Mouse (Mus musculus): Measurements from ENCODE around the gene Syt9.

Syt9 gene

DNA sequence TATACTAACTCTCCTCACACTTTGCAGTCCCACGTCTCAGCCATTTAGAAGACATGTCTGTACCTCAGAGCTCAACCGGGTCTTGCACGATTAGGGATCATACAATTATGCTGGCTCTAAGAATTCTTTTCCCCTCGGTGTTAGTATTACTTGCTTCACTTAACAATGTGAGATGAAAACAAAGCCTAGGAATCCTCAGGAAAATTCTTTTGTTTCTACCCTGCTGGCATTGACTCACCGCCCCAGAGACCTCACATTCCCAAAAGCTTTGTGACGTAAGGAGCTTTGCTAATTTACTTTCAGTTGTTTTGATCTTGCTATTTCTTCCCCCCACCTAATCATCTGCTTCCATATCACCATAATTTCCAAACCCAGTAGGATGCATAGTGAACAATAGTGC lies 166.0 kb downstream of the Syt9 start:
- no peak for DNase-seq (ENCODE audit: extremely low spot score, low read depth, low spot score)

DNA sequence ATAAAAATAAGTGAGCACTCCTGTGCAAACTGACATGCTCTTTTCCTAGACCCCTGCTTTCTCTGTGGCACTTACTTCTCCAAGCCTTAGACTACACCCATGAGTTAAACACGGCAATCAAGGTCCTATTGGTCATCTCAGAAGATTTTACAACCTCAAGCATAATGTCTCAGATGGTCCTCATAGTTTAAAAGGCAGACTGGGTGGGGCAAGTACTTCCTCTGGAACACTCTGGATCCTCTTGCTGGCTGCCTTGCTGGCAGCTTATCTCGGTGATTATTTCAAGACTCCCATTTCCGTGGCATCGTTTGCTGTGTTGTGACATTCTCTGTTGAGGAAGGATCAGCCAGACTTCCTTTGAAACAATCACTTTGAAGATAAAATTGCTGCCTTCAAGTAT lies 169.5 kb downstream of the Syt9 start:
- DNase-seq (ENCODE audit: extremely low spot score, low read depth, low spot score) = no peak

DNA sequence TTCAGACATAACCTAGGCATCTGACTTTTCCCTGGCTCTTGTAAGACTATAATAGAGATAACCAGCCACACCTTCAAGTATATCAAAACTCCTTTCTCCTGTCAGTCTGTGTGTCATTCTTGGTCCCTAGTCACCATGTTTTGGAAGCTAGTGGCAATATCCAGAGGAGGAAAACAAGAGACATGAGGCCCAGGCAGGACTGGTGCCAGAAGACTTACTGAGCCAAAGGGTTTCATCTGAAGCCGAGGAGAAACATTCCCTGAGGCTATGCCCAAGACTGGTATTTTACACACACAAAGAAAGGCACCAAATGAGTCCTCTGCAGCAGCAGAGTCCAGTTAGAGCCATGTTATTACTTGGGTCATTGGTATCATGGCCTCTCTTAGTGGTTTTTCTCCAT lies 174.5 kb downstream of the Syt9 start:
- no peak for DNase-seq (ENCODE audit: extremely low spot score, low read depth, low spot score)

DNA sequence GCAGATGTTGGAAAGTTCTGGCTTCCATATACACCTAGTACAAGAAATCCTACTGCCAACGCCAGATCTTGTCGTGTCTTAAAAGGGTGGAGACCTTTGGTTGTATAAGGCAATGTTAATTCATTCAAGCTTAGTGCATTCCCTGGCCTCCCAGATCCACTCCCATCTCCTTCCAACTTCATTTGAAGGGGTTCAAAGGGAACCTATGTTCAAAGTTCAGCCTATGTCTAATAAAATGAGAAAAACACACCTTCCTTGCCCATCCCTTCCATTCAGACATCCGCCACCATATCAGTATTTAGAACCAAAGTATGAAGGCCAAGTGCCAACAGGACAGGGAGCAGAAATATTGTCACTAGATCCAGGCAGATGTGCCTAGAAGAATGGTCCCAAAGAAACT lies 177.3 kb downstream of the Syt9 start:
- no peak for DNase-seq (ENCODE audit: extremely low spot score, low read depth, low spot score)

DNA sequence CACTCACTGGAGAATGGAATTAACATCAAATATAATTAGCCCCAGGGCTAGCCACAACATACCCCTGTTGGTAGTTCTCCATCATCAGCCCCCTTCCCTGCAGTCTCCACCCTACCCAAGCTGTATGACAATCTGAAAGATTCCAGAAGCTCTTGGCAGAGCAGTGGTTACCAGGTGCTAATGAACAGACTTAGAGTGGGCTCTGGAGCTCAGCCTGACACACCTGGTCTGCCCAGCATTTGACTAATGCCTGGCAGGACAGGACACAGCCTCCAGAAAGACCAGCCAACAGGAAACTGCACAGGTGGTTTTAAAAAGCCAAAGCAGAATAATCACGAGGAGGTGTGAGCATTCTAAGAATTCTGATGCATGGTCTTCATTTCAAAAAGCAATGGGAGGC lies 182.9 kb downstream of the Syt9 start:
- no peak for DNase-seq (ENCODE audit: extremely low spot score, low read depth, low spot score)

DNA sequence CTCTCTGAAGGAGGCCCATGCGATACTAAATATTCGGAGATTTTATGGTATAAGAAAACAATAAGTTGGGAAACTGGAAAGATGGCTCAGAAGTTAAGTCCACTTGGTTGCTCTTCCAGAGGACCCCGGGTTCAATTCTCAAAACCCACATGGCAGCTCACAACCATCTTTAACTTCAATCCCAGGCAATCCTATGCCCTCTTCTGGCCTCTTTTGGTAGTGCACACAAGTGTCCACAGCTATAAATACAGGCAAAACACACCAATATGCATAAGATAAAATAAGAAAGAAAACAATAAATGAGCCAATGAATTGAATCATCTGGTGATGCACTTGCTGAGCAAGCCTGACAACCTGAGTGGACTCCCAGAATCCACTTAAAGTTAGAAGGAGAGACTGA lies 185.4 kb downstream of the Syt9 start:
- no peak for DNase-seq (ENCODE audit: extremely low spot score, low read depth, low spot score)

DNA sequence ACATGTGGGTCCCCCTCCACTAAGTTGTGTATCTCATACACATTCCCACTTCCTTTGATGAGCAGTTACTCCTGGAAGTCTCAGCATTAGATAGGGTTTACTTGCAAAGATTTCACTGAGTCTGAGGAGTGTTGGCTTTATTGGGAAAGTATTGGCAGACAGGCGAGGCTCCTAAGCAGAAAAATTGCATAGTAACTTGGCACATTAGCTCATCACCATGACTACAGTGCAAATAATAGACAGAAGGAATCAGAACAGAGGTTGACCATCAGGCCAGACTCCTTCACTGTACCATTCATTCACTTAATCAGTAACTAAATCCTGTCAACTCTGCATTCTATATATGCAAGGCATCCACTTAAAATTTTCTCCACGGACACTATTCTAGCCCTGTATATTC lies 190.1 kb downstream of the Syt9 start:
- DNase-seq (ENCODE audit: extremely low spot score, low read depth, low spot score) = no peak

DNA sequence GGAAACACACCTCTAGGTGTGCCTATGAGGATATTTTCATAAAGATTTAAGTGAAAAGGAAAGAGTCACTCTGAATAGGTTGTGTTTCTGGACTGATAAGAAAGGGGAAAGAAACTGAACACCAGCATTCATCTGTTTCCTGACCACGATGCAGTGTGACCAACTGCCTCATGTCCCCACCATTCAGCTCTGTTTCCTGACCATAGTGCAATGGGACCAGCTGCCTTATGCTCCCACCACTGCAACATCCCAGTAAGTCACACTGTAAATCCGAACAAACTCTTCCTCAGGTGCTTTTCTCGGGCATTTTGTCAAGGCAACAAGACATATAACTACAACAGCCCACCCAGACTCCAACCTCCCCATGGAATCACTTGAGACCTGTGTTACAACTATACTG lies 191.1 kb downstream of the Syt9 start:
- no peak for DNase-seq (ENCODE audit: extremely low spot score, low read depth, low spot score)

DNA sequence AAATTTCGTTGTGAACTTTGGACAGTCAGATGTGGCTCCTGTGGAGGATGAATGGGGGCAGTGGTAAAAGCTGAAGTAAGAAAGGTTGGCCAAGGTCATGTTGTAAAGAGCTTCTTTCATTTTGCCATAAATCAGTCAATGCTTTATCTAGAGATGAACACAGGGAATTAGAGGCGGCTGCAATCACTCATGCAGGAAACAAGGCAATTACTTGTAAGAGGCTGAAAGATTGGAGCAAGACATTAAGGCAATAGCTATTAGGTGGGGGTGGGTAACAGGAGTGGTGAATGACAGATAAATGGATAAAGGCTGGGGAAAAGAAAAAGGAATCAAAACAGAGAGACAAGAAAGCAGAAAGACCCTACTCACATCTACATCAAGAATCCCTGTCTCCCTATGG lies 193.2 kb downstream of the Syt9 start:
- no peak for DNase-seq (ENCODE audit: extremely low spot score, low read depth, low spot score)

DNA sequence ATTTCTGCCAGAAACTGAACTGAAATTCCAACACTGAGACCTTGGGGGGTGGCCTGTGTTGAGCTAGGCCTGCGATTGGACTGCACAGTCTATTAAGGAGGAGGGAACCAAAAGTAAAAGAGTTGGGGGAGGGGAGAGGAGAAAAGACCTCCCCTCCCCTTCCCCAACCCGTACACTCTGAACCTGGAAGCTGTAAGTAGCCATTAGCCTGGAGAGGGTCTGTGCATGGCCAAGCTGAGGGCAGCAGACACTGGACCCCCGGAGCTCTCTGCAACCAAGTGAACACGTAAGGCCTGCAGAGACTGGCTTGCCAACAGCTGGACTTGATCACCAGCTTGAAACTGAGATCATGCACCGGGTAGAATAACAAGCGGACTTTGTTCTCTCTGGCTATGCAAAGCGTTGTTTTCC lies 196.7 kb downstream of the Syt9 start, which contains the start of gene Olfml1:
Olfml1 (plus strand) TSS at position 186 of the 411 bp plus-strand sequence.
- peak; percentile 77 for DNase-seq (ENCODE audit: extremely low spot score, low read depth, low spot score)

DNA sequence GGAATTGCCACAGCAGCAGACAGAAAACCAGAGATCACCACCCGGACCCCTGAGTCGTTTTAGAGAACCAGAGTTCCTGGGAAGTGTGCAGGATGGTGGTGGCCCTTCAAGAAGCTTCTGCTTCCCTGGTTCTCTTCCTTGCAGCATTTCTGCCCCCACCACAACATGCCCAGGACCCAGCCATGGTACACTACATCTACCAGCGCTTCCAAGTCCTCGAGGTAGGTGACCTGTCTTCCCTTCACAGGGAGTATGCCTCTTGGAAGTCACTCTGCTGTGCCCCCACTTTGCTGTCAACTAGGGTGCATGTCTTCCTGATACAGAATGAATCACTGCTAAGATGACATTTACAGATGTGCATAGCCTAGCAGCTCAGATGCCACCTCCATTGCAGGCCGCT lies 197.1 kb downstream of the Syt9 start:
- DNase-seq (ENCODE audit: extremely low spot score, low read depth, low spot score) = no peak

DNA sequence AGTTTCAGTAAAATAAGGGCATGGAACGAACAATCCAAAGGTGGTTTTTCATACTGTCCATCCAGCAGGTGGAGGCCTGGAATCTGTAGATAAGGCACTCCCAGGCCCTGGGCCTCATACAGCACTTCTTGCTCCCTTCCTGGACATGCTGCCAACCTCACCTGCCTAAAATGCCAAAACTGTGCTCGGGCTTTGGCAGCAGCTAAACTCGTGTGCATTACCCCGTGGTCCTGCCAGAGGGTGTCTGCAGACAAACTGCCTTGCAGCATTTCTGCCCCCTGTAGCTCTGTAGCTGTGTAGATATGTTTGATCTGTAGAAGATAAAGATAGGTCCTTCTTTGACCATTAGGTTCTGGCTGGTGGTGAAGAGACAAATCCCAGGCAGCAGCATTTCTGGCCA lies 198.4 kb downstream of the Syt9 start:
- DNase-seq (ENCODE audit: extremely low spot score, low read depth, low spot score) = no peak

DNA sequence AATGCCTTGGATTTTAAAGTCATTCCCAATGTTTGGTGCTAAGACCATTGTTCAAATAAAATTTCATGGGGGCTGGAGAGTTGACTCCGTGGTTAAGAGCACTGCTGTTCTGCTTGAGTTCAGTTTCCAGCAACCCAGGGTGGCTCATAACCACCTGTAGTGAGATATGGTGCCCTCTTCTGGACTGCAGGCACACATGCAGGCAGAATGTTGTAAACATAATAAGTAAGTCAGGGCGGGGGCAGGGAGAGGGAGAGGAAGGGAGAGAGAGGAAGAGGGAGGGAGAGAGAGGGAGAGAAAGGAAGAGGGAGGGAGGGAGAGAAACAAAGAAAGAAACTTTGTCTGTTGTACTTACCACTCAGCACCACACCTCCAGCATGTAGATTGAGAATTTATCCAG lies 203.3 kb downstream of the Syt9 start:
- no peak for DNase-seq (ENCODE audit: extremely low spot score, low read depth, low spot score)

DNA sequence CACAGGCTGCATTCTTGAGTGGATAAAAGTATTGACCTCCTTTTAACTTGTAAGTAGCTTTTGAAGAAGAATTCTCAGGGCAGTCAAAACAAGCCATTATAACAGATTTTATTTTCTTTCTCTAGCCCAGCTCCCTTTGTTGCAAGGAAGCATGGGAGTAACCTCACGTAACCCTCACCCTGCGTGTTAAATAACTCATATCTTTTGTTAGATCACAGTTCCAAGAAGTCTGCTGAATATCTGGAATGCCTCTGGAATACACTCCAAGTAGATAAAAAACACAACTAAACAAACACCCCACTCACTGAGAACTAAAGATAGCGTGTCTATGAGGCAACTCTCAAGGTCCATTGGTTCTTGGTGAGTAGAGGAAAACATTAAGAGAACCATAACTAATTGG lies 203.7 kb downstream of the Syt9 start:
- no peak for DNase-seq (ENCODE audit: extremely low spot score, low read depth, low spot score)

DNA sequence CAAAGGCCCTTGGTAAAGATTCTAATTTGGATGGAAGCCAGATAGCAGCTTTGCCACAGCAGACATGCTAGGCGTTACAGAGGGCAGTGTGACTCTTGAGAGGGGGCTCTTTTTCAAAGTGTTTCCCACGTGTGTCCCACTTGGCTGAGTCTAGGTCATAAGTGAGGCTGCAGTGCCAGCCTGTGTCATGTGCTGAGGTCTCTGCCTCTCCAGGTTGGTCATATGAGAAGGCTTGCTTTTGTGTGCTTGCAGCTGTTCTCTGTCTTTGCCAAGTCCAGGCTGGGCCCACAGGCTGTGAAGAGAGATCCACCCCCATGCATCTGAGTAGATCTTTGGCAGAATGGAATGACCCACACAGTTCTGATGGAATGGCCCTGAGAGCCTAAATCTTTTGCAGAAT lies 222.1 kb downstream of the Syt9 start:
- no peak for DNase-seq (ENCODE audit: extremely low spot score, low read depth, low spot score)

DNA sequence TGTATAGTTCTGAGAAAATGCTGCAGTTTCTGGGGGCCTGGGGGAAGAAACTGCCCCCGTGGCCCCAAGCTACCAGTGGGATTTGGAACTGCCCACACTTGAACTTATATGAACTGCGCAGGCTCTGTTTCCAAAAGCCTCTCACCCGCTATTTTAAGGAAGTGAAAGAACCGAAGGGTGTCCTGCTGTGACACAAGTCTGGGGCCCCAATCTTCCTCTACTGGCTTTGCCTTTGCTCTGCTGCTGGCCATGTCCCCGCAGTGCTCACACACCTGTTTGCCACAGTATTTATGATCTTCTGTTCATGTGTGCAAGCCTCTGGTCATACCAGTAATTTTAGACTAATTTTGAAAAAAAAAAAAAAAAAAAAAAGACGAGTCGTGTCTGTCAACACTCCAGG lies 223.4 kb downstream of the Syt9 start:
- DNase-seq (ENCODE audit: extremely low spot score, low read depth, low spot score) = no peak

DNA sequence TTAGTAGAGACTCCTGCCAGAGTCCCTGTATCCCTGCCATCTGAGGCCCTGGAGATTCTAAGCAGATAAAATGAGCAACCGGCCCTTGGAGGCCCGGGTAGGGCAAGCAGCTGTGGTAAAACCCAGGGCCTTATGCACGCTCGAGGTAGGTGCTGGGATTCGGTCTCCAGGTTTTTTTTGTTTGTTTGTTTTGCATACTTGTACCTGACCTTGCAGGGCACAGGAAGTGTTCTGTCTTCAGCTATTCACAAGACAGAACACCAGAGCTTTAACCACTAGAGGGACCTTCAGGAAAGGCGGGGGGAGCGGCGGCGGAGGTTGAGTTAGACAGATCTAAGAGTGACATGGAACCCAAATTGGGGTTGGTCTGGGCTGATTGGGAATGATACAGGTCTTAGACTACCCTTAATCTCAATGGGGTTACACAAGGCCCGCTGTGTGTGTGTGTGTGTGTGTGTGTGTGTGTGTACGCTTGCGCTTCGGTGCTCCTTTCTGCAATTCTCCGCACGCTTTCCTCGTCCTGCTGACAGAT lies 223.9 kb downstream of the Syt9 start:
- no peak for DNase-seq (ENCODE audit: extremely low spot score, low read depth, low spot score)

DNA sequence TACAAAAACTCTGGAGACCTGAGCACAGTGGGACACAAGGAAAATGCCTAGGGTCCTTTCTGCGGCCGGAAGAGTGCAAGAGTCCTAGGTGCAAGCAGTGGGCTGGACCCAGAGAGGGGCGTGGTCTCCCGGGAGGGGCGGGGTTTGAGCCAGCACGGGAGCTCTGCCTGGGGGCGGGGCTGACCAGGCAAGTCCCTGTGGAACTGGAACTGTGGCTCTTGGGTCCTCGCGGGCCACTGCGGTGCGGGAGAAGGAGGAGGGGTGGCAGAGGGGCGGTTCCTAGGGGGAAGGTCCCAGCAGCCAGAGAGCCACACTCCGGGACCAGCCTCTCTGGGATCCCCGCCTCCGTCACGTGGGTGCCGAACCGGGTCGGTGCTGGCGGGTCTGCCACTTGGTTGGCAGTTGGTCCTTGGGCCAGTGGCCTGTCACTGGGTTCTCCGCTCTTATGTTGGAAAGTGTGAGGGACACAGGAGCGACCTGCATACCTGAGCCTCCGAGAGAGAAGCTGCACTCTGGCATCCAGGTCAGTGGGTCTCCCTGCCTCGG lies 224.4 kb downstream of the Syt9 start, which contains the start of gene Ppfibp2:
Ppfibp2 (plus strand) TSS at position 351 of the 546 bp plus-strand sequence.
- no peak for DNase-seq (ENCODE audit: extremely low spot score, low read depth, low spot score)

DNA sequence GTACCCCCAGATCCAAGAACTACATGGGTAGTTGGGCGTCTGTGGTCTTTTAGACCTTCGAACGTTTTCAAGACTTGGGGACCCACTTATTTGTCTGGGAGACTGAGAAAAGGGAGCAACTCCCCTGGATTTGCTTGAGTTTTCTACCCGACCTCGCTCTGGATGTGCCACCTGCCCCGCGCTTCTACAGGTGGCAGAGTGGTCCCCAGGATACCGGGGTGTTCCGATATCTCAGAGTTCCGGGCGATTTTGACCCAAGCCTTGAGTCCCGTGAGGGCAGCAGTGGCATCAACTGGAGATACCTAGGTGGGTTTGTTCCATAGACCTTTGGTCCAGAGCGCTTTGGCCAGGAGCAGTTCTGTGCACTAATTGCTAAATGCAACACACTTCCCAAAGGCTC lies 224.9 kb downstream of the Syt9 start:
- no peak for DNase-seq (ENCODE audit: extremely low spot score, low read depth, low spot score)

DNA sequence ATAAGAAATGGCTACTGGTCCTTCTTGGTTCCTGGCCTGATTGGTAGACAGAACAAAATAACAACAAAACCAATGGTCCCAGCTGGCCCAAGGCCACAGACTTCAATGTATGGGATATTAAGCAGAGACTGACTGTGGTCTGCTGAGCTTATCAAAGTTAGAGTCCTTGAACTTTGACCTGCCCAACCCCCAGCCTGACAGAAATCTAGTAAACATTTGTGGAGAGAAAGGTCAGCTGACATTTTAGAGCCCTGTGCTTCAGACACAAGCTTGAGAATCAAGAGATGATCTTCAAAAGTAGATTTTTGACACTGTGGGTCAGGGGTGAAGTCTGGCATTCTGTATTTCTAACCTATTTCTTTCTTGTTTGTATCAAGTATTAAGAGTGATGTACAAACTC lies 226.2 kb downstream of the Syt9 start:
- DNase-seq (ENCODE audit: extremely low spot score, low read depth, low spot score) = no peak

DNA sequence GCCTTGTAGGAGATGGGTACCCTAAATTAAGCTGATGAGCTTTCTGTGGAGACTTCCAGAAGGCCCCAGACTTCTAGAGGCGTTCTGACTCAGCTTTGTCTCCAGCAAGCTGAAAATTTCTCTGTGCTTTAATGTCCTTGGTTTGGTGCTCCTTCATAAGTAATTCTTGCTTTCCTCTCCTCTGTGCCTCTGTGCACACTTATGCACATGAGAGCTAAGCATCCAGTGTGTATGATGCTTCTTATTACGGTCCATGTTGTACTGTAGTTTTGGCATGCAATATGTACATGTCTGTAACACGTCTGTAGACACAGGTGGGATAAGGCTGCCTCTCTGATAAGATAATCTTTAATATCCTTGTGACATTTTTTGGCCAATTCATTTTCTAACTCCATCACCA lies 227.4 kb downstream of the Syt9 start:
- no peak for DNase-seq (ENCODE audit: extremely low spot score, low read depth, low spot score)

Data from hindlimb bud, embryonic 11.5 days (tissue).